Mouse (Mus musculus): ENCODE measurements at regions not wholly inside any gene's neighbourhood (a gene's known extent, or its start where the extent isn't known, plus 50 kb on each side); places are given as distances from the start of the nearest gene placed in this dataset.

- TF ChIP-seq CTCF (IDR thresholded peaks at IDR 0.05; ENCODE audit: borderline replicate concordance, extremely low read depth, insufficient read depth, insufficient read length) = no peak
- TF ChIP-seq POLR2A (IDR thresholded peaks at IDR 0.05; ENCODE audit: borderline replicate concordance, extremely low read depth, insufficient read depth, insufficient read length, poor library complexity, severe bottlenecking) = no peak
These were observed 266.1 kb upstream of the Mtpn start for GRCm38 (mm10) chr6:35805738-35806137.
